Mouse (Mus musculus): ENCODE measurements around the gene Fmnl2. TPM values are rescaled to one million over a fixed set of nuclear protein-coding genes. Genes with fewer than 3 reads are reported as not detected.

The Fmnl2 gene
- total RNA-seq, 2 experiments from 2014 or later = 0.35 to 0.70 TPM

GRCm38 (mm10) chr2:52862046-52862759 lies 4.5 kb downstream of the Fmnl2 start:
- no peak for ATAC-seq (replicated peaks; ENCODE audit: low FRiP score, low TSS enrichment, poor library complexity, severe bottlenecking)

- no peak for ATAC-seq (replicated peaks; ENCODE audit: low FRiP score, low TSS enrichment, poor library complexity, severe bottlenecking)
These were observed 5.1 kb downstream of the Fmnl2 start for GRCm38 (mm10) chr2:52862760-52863124.

- ATAC-seq (replicated peaks; ENCODE audit: low FRiP score, low TSS enrichment, poor library complexity, severe bottlenecking) = no peak
These were observed 7.0 kb downstream of the Fmnl2 start for GRCm38 (mm10) chr2:52864635-52865034.

GRCm38 (mm10) chr2:52866151-52866550 lies 8.5 kb downstream of the Fmnl2 start:
- no peak for ATAC-seq (replicated peaks; ENCODE audit: low FRiP score, low TSS enrichment, poor library complexity, severe bottlenecking)

- no peak for ATAC-seq (replicated peaks; ENCODE audit: low FRiP score, low TSS enrichment, poor library complexity, severe bottlenecking)
These were observed 10.1 kb downstream of the Fmnl2 start for GRCm38 (mm10) chr2:52867781-52868180.

- no peak for ATAC-seq (replicated peaks; ENCODE audit: low FRiP score, low TSS enrichment, poor library complexity, severe bottlenecking)
These were observed 10.5 kb downstream of the Fmnl2 start for GRCm38 (mm10) chr2:52868181-52868580.

- ATAC-seq (replicated peaks; ENCODE audit: low FRiP score, low TSS enrichment, poor library complexity, severe bottlenecking) = no peak
These were observed 15.0 kb downstream of the Fmnl2 start for GRCm38 (mm10) chr2:52872636-52873035.

- no peak for ATAC-seq (replicated peaks; ENCODE audit: low FRiP score, low TSS enrichment, poor library complexity, severe bottlenecking)
These were observed 15.8 kb downstream of the Fmnl2 start for GRCm38 (mm10) chr2:52873276-52874063.

- ATAC-seq (replicated peaks; ENCODE audit: low FRiP score, low TSS enrichment, poor library complexity, severe bottlenecking) = no peak
These were observed 17.1 kb downstream of the Fmnl2 start for GRCm38 (mm10) chr2:52874721-52875120.

GRCm38 (mm10) chr2:52875801-52876200 lies 18.1 kb downstream of the Fmnl2 start:
- ATAC-seq (replicated peaks; ENCODE audit: low FRiP score, low TSS enrichment, poor library complexity, severe bottlenecking) = no peak

- no peak for ATAC-seq (replicated peaks; ENCODE audit: low FRiP score, low TSS enrichment, poor library complexity, severe bottlenecking)
These were observed 25.7 kb downstream of the Fmnl2 start for GRCm38 (mm10) chr2:52883401-52883800.

GRCm38 (mm10) chr2:52884082-52884481 lies 26.4 kb downstream of the Fmnl2 start:
- no peak for ATAC-seq (replicated peaks; ENCODE audit: low FRiP score, low TSS enrichment, poor library complexity, severe bottlenecking)

GRCm38 (mm10) chr2:52885071-52885470 lies 27.4 kb downstream of the Fmnl2 start:
- ATAC-seq (replicated peaks; ENCODE audit: low FRiP score, low TSS enrichment, poor library complexity, severe bottlenecking) = no peak

GRCm38 (mm10) chr2:52887281-52887680 lies 29.6 kb downstream of the Fmnl2 start:
- ATAC-seq (replicated peaks; ENCODE audit: low FRiP score, low TSS enrichment, poor library complexity, severe bottlenecking) = no peak

GRCm38 (mm10) chr2:52891115-52891514 lies 33.5 kb downstream of the Fmnl2 start:
- no peak for ATAC-seq (replicated peaks; ENCODE audit: low FRiP score, low TSS enrichment, poor library complexity, severe bottlenecking)

GRCm38 (mm10) chr2:52891744-52892143 lies 34.1 kb downstream of the Fmnl2 start:
- ATAC-seq (replicated peaks; ENCODE audit: low FRiP score, low TSS enrichment, poor library complexity, severe bottlenecking) = no peak

- ATAC-seq (replicated peaks; ENCODE audit: low FRiP score, low TSS enrichment, poor library complexity, severe bottlenecking) = no peak
These were observed 37.4 kb downstream of the Fmnl2 start for GRCm38 (mm10) chr2:52894983-52895621.

- ATAC-seq (replicated peaks; ENCODE audit: low FRiP score, low TSS enrichment, poor library complexity, severe bottlenecking) = no peak
These were observed 39.3 kb downstream of the Fmnl2 start for GRCm38 (mm10) chr2:52896995-52897394.

GRCm38 (mm10) chr2:52900780-52901179 lies 43.1 kb downstream of the Fmnl2 start:
- ATAC-seq (replicated peaks; ENCODE audit: low FRiP score, low TSS enrichment, poor library complexity, severe bottlenecking) = no peak

- ATAC-seq (replicated peaks; ENCODE audit: low FRiP score, low TSS enrichment, poor library complexity, severe bottlenecking) = no peak
These were observed 43.8 kb downstream of the Fmnl2 start for GRCm38 (mm10) chr2:52901300-52902013.
